Mouse (Mus musculus) ES-Bruce4 (cell line): Measurements from ENCODE around the gene Src. TPM values are rescaled to one million over a fixed set of nuclear protein-coding genes. Genes with fewer than 3 reads are reported as not detected.

Source experiments
- H3K27ac ChIP-seq: 2 replicates; pipeline ENCODE4 v1.5.1; 2012; ENCODE audit warnings: low read length, inconsistent platforms; ENCODE audit not compliant: insufficient read depth
- H3K27me3 ChIP-seq: 2 replicates; pipeline ENCODE4 v1.6.1; 2012; ENCODE audit warnings: mild to moderate bottlenecking, low read length, inconsistent platforms; ENCODE audit not compliant: control insufficient read depth, poor library complexity, insufficient read depth, severe bottlenecking
- H3K36me3 ChIP-seq: 2 replicates; pipeline ENCODE4 v1.6.1; 2012; ENCODE audit warnings: inconsistent platforms, mild to moderate bottlenecking, low read length, moderate library complexity; ENCODE audit not compliant: control insufficient read depth, poor library complexity, insufficient read depth, severe bottlenecking
- H3K4me1 ChIP-seq: one replicate; pipeline ENCODE4 v1.8.1; 2011; ENCODE audit warnings: low read length; ENCODE audit not compliant: control insufficient read depth, insufficient read depth
- H3K4me3 ChIP-seq: 2 replicates; pipeline ENCODE4 v1.5.1; 2011; ENCODE audit warnings: low read depth, mild to moderate bottlenecking, low read length
- H3K9ac ChIP-seq: 2 replicates; pipeline ENCODE4 v1.6.1; 2012; ENCODE audit warnings: low read depth, mild to moderate bottlenecking, inconsistent platforms; ENCODE audit not compliant: poor library complexity, severe bottlenecking
- H3K9me3 ChIP-seq: replicated peaks from 2 replicates; pipeline ENCODE4 v1.6.1; 2012; ENCODE audit warnings: mild to moderate bottlenecking, low read length, inconsistent platforms; ENCODE audit not compliant: control insufficient read depth, poor library complexity, insufficient read depth, severe bottlenecking
- CTCF ChIP-seq: IDR thresholded peaks from one replicate; pipeline ENCODE4 v1.8.1; 2011; ENCODE audit warnings: low read depth, low read length
- EP300 ChIP-seq: IDR thresholded peaks from 2 replicates; pipeline ENCODE4 v1.6.1; 2011; ENCODE audit warnings: low read depth, low read length; ENCODE audit not compliant: insufficient read depth
- POLR2A ChIP-seq: IDR thresholded peaks from one replicate; pipeline ENCODE4 v1.8.1; 2011; ENCODE audit warnings: low read length; ENCODE audit not compliant: insufficient read depth
- polyA plus RNA-seq: library from polyadenylated mRNA; stranded (reverse); fragments of >200 nt; gene quantifications from 2 replicates; pipeline ENCODE4 v1.2.4, GENCODE M21; 2011; ENCODE audit warnings: low read depth; ENCODE audit not compliant: missing spikeins, insufficient read depth, insufficient read length

The Src gene
- polyA plus RNA-seq, 1 experiment, result 54.7 TPM

DNA sequence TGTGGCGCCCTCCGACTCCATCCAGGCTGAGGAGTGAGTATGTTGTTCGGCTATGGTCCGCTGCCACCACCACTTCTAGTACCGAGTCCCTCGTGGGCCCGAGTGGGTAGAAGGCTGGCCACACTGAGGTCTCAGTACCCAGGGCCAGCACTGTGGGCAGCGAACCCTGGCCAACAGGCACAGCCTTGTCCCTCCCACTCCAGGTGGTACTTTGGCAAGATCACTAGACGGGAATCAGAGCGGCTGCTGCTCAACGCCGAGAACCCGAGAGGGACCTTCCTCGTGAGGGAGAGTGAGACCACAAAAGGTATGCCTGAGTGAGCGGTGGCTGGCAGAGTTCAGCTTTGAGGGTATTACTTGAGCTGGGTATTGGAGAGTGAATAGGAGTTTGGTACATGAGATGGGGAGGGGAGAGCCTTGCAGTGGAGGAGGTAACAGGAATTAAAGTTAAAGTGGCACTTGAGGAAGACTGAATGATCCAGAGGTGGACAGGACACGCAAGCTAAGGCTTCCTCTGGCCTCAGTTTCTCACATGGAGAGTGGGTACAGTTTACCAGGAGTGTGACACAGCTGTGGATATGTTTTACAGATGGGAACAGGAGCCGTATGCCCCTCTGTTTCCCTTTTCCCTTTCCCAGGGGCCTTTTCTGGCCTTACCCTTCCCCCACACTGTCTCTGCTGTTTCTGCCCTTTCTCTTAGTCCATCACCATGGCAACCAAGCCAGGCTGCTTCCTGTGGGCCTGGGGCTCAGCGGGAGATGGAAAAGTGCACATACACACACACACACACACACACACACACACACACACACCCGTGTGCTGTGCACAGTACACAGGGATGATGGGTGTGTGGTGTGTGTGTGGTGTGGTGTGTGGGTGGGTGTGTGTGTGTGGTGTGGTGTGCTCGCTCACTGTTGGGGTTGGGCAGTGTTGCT, 44.8 kb downstream of the Src start:
- 0 out of 2 replicates have a peak overlapping the region, but pooled peaks have one; percentile 26 for H3K4me3 ChIP-seq
- H3K4me1 ChIP-seq, result peaks cover 36% of the 10 kb centered on the region
- H3K9ac ChIP-seq, result no peak overlapping the region

DNA sequence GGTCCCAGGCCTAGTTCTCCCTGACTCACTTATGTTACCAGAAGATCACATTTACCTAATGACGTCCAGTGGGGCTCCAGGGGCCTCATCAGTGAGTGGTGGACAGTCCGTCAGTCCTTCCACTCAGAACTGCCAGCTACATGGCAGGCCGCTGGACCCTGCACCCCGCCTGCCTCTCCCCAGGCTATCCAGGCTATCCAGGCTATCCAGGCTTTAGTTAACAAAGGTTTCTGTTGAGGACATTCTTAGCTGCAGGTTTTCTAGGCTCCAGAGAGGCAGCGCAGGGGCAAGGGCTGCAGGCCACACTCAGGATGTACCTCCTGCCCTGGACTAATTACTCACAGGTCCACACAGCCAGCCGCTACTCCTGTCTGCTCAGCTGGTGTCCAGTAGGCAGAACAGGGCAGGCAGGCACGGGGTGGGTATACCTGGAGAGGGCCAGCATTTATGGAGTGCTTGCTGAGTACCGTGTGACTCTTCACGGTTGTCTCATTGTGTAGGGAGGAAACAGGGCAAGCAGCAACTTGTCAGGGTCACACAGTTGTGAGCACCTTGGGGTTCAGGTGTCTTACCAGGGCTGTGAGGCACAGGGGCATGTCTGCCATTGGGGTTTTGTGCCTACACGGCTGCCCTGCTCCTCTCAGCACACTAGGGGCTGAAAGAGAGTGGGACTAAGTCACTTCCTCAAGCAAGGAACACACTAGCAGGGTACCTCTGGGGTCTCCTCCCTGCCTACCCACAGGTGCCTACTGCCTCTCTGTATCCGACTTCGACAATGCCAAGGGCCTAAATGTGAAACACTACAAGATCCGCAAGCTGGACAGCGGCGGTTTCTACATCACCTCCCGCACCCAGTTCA, 45.9 kb downstream of the Src start:
- Histone ChIP-seq H3K4me3 (peak overlapping the region; percentile 24), H3K4me1 (peaks cover 30% of the 10 kb centered on the region), H3K27ac (peak overlapping the region; percentile 64), H3K27me3 (no peaks in the 10 kb centered on the region), H3K9me3 (no peaks in the 10 kb centered on the region), H3K9ac (0 out of 2 replicates have a peak overlapping the region, but pooled peaks have one; percentile 11), H3K36me3 (no peaks in the 10 kb centered on the region)
- no peak for TF ChIP-seq CTCF
- no peak for TF ChIP-seq POLR2A
- no peak for TF ChIP-seq EP300

More for the DNA sequence above, 44.8 kb downstream of the Src start:
- no peak for TF ChIP-seq CTCF
- no peak for TF ChIP-seq POLR2A
- TF ChIP-seq EP300, result no peak
- peak overlapping the region; percentile 64 for H3K27ac ChIP-seq
- H3K9me3 ChIP-seq, result no peaks in the 10 kb centered on the region
- no peaks in the 10 kb centered on the region for H3K36me3 ChIP-seq
- H3K27me3 ChIP-seq, result no peaks in the 10 kb centered on the region

DNA sequence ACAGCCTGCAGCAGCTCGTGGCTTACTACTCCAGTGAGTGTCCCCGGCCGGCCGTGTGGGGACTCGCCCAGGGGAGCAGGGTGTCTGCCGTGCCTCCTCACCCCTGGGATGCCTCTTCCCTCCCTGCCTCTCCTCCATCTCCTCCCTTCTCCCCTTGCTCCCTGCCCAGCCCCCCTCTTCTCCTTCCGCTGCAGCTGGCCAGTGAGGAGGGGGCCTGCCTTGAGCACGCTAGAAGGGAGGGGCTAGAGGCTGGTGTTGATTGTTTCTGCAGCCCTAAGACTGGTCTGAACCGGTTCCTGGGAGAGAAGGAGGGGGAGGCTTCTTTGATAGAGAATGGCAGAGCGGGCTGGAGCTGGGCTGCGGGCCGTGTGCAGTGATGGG, 46.5 kb downstream of the Src start:
- Histone ChIP-seq H3K36me3 (0 out of 2 replicates have a peak, but pooled peaks cover 1% of the 10 kb centered on the region), H3K9me3 (no peaks in the 10 kb centered on the region), H3K27ac (peak overlapping the region; percentile 66), H3K4me3 (peak overlapping the region; percentile 24), H3K4me1 (peaks cover 26% of the 10 kb centered on the region), H3K9ac (peak overlapping the region; percentile 21; the same call in 1 of the 2 replicates), H3K27me3 (no peaks in the 10 kb centered on the region)
- TF ChIP-seq POLR2A (no peak), EP300 (no peak), CTCF (no peak)

DNA sequence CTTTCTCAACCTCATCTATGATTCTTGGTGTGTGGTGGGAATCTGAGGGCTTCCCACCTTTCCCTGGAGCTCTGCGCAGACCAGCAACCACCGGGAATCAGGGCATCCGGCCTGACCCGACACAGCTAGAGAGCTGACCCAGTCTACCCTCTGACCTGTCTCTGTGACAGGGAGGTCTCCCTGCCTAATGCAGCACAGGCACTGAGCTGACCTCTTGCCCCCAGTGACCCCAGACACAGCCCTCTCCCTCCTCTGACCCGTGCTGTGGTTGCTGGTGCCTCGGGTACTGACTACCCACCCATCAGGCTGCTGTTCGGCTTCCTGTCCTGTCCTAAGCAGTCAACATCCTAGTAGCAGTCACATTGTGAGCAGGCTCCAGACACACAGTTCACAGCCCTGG, 48.6 kb downstream of the Src start:
- TF ChIP-seq POLR2A (no peak), CTCF (no peak), EP300 (no peak)
- Histone ChIP-seq H3K36me3 (0 out of 2 replicates have a peak, but pooled peaks cover 6% of the 10 kb centered on the region), H3K9me3 (no peaks in the 10 kb centered on the region), H3K27ac (no peak overlapping the region), H3K4me3 (no peak overlapping the region), H3K9ac (no peak overlapping the region), H3K27me3 (no peaks in the 10 kb centered on the region), H3K4me1 (peaks cover 29% of the 10 kb centered on the region)

DNA sequence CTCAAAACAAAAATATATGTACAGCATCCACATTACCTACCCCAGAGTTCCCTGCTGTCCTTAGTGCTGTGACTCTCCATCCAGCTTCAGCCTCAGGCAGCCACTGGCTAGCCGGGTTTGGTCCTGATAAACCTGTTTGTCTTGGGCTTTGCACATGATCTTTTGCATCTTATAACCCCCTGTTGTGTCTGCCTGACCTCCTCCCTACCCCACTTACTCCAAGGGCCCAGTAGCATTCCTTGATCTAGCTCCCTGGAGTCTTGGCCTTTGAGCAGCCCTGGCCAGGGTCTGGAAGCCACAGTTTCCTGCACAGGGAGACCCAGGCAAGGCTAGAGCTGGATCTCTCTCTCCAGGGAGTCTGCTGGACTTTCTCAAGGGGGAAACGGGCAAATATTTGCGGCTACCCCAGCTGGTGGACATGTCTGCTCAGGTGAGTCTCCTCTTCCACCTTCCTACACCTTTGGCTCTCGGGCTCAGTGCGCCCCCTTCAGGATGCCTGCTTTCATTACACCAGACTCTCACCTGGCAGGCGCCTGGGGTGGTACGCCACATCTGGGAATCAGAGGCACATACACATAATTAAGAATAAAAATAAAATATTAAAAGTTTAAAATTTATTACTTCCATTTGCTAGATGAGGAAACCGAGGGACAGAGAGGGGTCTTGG, 50.0 kb downstream of the Src start:
- Histone ChIP-seq H3K36me3 (0 out of 2 replicates have a peak, but pooled peaks cover 6% of the 10 kb centered on the region), H3K4me3 (no peak overlapping the region), H3K4me1 (peaks cover 24% of the 10 kb centered on the region), H3K27ac (peak overlapping the region; percentile 86), H3K27me3 (no peaks in the 10 kb centered on the region), H3K9me3 (no peaks in the 10 kb centered on the region), H3K9ac (peak overlapping the region; percentile 17; the same call in 1 of the 2 replicates)
- TF ChIP-seq POLR2A (no peak), EP300 (no peak), CTCF (no peak)
